Mouse (Mus musculus) bone marrow, adult 2 months (tissue): ENCODE results near the gene Glrx2.

Experiments
- CTCF ChIP-seq: fragments of 200-500 bp; IDR thresholded peaks from 2 replicates; pipeline ENCODE4 v1.5.1; 2011; ENCODE audit warnings: low read length, control low read depth; ENCODE audit not compliant: control insufficient read depth, insufficient read depth
- POLR2A ChIP-seq: fragments of 200-500 bp; IDR thresholded peaks from 2 replicates; pipeline ENCODE4 v1.6.1; 2011; ENCODE audit warnings: low read depth, mild to moderate bottlenecking, control low read depth, low read length, borderline replicate concordance; ENCODE audit not compliant: control insufficient read depth

GRCm38 (mm10) chr1:143764443-143764842 lies 48.3 kb downstream of the Glrx2 start:
- no peak for TF ChIP-seq CTCF
- TF ChIP-seq POLR2A: no peak
